Mouse (Mus musculus) stomach, postnatal 0 days (tissue): ENCODE data around the gene Tmem232.

ENCODE experiments used
- CTCF ChIP-seq: IDR thresholded peaks from 2 replicates; pipeline ENCODE4 v1.5.1; 2016; ENCODE audit warnings: antibody characterized with exemption, low read depth, mild to moderate bottlenecking, moderate library complexity
- EP300 ChIP-seq: optimal IDR thresholded peaks from 2 replicates; pipeline ENCODE3; 2016; ENCODE audit warnings: antibody characterized with exemption

GRCm38 (mm10) chr17:65243716-65244115, 296.9 kb downstream of the Tmem232 start:
- TF ChIP-seq CTCF (no peak), EP300 (no peak)
